Mouse (Mus musculus) gastrocnemius, adult 2 months (tissue): Measurements from ENCODE around the gene Dgkd. TPM values are rescaled to one million over a fixed set of nuclear protein-coding genes. Genes with fewer than 3 reads are reported as not detected.

Source experiments
- DNase-seq: peaks from one replicate; pipeline ENCODE4 v3.0.0; 2022
- H3K27ac ChIP-seq: fragments of 200-600 bp; 2 replicates; pipeline ENCODE4 v1.8.1; 2022; ENCODE audit warnings: mild to moderate bottlenecking
- H3K4me3 ChIP-seq: fragments of 200-600 bp; 2 replicates; pipeline ENCODE4 v1.8.1; 2022; ENCODE audit warnings: mild to moderate bottlenecking, moderate library complexity
- CTCF ChIP-seq: fragments of 200-600 bp; IDR thresholded peaks from 2 replicates; pipeline ENCODE4 v1.8.1; 2022; ENCODE audit warnings: antibody characterized with exemption, mild to moderate bottlenecking, moderate library complexity
- intact Hi-C: fragments of 180-260 bp; cut with DNase I; formaldehyde crosslinking; loops from one replicate; pipeline ENCODE4 v1.15.1; 2025
- total RNA-seq, 2 experiments: library from RNA; stranded (reverse); gene quantifications; 2 replicates each; pipeline ENCODE4 v1.2.3; 2021

The Dgkd gene
- total RNA-seq, 2 experiments from 2014 or later = 31.3 to 32.9 TPM

- TF ChIP-seq CTCF = no peak
- no peak overlapping the region for H3K4me3 ChIP-seq
- intact Hi-C loops = no loop called here
- DNase-seq = peak; percentile 58
- H3K27ac ChIP-seq = peak overlapping the region; percentile 35; the same call in 1 of the 2 replicates
These were observed 80.0 kb downstream of the Dgkd start for GRCm38 (mm10) chr1:87933051-87933450.

- intact Hi-C loops = no loop called here
- DNase-seq = no peak
- H3K4me3 ChIP-seq = no peak overlapping the region
- H3K27ac ChIP-seq = no peak overlapping the region
- no peak for TF ChIP-seq CTCF
These were observed 82.0 kb downstream of the Dgkd start for GRCm38 (mm10) chr1:87935095-87935494.

- Histone ChIP-seq H3K4me3 (no peak overlapping the region), H3K27ac (no peak overlapping the region)
- intact Hi-C loops = no loop called here
- TF ChIP-seq CTCF = no peak
- no peak for DNase-seq
These were observed 82.5 kb downstream of the Dgkd start for GRCm38 (mm10) chr1:87935546-87935945.

GRCm38 (mm10) chr1:87936075-87936474 is 83.0 kb downstream of the Dgkd start:
- intact Hi-C loops = no loop called here
- DNase-seq = no peak
- no peak for TF ChIP-seq CTCF
- H3K4me3 ChIP-seq = no peak overlapping the region
- no peak overlapping the region for H3K27ac ChIP-seq

- TF ChIP-seq CTCF = peak; percentile 58
- intact Hi-C loops = no loop called here
These were observed 83.4 kb downstream of the Dgkd start for GRCm38 (mm10) chr1:87936516-87936915.

GRCm38 (mm10) chr1:87941765-87942164 is 88.7 kb downstream of the Dgkd start:
- DNase-seq = no peak
- no peak for TF ChIP-seq CTCF
- intact Hi-C loops = no loop called here
- no peak overlapping the region for H3K4me3 ChIP-seq
- H3K27ac ChIP-seq = no peak overlapping the region

More at GRCm38 (mm10) chr1:87936516-87936915, 83.4 kb downstream of the Dgkd start:
- no peak for DNase-seq
- no peak overlapping the region for H3K4me3 ChIP-seq
- H3K27ac ChIP-seq = no peak overlapping the region

- no peak for DNase-seq
- TF ChIP-seq CTCF = no peak
- intact Hi-C loops = no loop called here
- H3K27ac ChIP-seq = no peak overlapping the region
- H3K4me3 ChIP-seq = no peak overlapping the region
These were observed 94.6 kb downstream of the Dgkd start for GRCm38 (mm10) chr1:87947681-87948091.

- Histone ChIP-seq H3K27ac (no peak overlapping the region), H3K4me3 (no peak overlapping the region)
- no peak for TF ChIP-seq CTCF
- intact Hi-C loops = no loop called here
- DNase-seq = no peak
These were observed 98.6 kb downstream of the Dgkd start for GRCm38 (mm10) chr1:87951641-87952040.

- no peak for TF ChIP-seq CTCF
- DNase-seq = no peak
- Histone ChIP-seq H3K27ac (no peak overlapping the region), H3K4me3 (no peak overlapping the region)
- intact Hi-C loops = no loop called here
These were observed 100.0 kb downstream of the Dgkd start for GRCm38 (mm10) chr1:87953073-87953472.

GRCm38 (mm10) chr1:87958931-87959330 is 105.8 kb downstream of the Dgkd start:
- TF ChIP-seq CTCF = peak; percentile 39
- intact Hi-C loops = no loop called here
- Histone ChIP-seq H3K27ac (no peak overlapping the region), H3K4me3 (no peak overlapping the region)
- DNase-seq = no peak

- no peak for DNase-seq
- intact Hi-C loops = no loop called here
- no peak for TF ChIP-seq CTCF
- H3K4me3 ChIP-seq = no peak overlapping the region
- H3K27ac ChIP-seq = no peak overlapping the region
These were observed 106.4 kb downstream of the Dgkd start for GRCm38 (mm10) chr1:87959532-87959931.

- intact Hi-C loops = no loop called here
- Histone ChIP-seq H3K27ac (no peak overlapping the region), H3K4me3 (no peak overlapping the region)
- TF ChIP-seq CTCF = no peak
- DNase-seq = no peak
These were observed 106.9 kb downstream of the Dgkd start for GRCm38 (mm10) chr1:87959998-87960431.

- DNase-seq = no peak
- intact Hi-C loops = no loop called here
- no peak for TF ChIP-seq CTCF
- H3K27ac ChIP-seq = no peak overlapping the region
- H3K4me3 ChIP-seq = no peak overlapping the region
These were observed 107.7 kb downstream of the Dgkd start for GRCm38 (mm10) chr1:87960752-87961151.

- H3K4me3 ChIP-seq = no peak overlapping the region
- no peak for TF ChIP-seq CTCF
- intact Hi-C loops = no loop called here
- no peak for DNase-seq
- H3K27ac ChIP-seq = no peak overlapping the region
These were observed 108.5 kb downstream of the Dgkd start for GRCm38 (mm10) chr1:87961459-87962167.
